Mouse (Mus musculus) ES-Bruce4 (cell line): ENCODE results near the gene Eif5a2.

Experiments
- CTCF ChIP-seq: IDR thresholded peaks from one replicate; pipeline ENCODE4 v1.8.1; 2011; ENCODE audit warnings: low read depth, low read length
- EP300 ChIP-seq: IDR thresholded peaks from 2 replicates; pipeline ENCODE4 v1.6.1; 2011; ENCODE audit warnings: low read depth, low read length; ENCODE audit not compliant: insufficient read depth
- POLR2A ChIP-seq: IDR thresholded peaks from one replicate; pipeline ENCODE4 v1.8.1; 2011; ENCODE audit warnings: low read length; ENCODE audit not compliant: insufficient read depth

DNA sequence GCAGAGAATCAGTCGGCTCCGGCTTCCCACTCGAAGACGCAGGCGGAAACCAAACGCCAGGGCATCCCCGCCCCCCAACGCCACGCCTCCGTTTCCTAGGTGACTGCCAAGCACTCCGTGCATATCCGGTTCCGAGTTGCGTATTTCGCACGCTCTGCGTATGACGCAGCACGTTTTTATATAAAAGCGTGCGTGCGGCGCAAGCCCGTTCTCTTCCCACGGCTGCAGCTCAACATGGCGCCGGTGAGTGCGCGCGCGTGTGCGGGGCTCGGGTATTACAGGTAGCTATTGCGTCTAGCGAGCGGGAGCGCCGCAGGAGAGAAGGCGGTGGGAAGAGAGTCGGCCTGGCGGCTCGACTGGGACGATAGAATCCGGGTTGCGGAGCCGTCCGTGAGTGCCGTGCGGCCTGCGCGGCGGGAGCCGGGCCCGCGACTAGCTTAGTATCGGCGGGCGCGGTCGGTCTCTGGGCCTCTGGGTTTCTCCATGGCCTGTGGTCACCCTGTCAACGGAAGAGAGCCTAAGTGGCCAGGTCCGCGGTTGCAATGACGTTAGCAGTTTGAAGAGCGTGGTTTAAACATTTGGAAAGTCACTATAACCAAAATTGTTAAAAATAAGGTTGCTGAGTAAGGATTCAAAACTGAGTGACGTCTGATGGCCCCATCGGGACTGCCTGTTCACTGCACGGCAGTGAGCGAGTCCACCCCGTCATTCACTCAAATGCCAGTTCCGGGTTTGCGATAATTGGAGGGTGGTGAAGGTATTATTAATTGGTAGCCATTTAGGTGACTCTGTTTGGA, 24.4 kb downstream of the Eif5a2 start, which contains the start of gene Rpl22l1:
- TF ChIP-seq CTCF (no peak), POLR2A (peak; percentile 85), EP300 (no peak)
